Mouse (Mus musculus) left cerebral cortex, postnatal 25 days (tissue): Measurements from ENCODE around the gene Mecom. TPM values are rescaled to one million over a fixed set of nuclear protein-coding genes. Genes with fewer than 3 reads are reported as not detected.
"Not testable (repeated sequence)": the region's sequence is repeated elsewhere in the genome, so short reads cannot be mapped to it uniquely, and the experiment has no call there.

Experiments
- DNase-seq, 2 experiments: peaks; one replicate each; pipeline ENCODE4 v3.0.0; 2022; ENCODE audit warnings: low spot score in 2 of 2, mixed read lengths in 1 of 2
- intact Hi-C: fragments of 180-260 bp; cut with DNase I; formaldehyde crosslinking; loops from one replicate; pipeline ENCODE4 v1.15.1; 2025
- total RNA-seq, 2 experiments: library from RNA; stranded (reverse); gene quantifications; 2 replicates each; pipeline ENCODE4 v1.2.3; 2021

Gene Mecom
- total RNA-seq, 2 experiments from 2014 or later, result 3.0 to 3.2 TPM

DNA sequence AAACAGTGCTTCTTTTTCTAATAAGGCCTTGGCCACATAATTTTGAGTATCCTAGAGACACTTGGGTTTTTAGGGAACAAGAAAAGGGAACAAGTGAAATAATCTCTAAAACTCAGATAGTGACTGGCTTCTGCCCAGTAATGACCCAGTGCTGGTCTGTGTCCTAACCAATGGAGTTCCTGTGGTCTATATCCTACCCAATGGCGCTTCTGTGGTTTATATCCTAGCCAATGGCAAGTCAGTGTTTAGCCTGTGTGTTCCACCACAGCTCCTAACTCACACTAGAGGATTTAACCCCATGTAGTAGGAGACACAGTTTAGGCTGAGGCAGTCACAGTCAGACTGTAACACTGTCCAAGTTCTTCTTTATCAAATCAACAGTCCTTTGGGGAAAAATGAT is 313.8 kb downstream of the Mecom start:
- intact Hi-C loops, result no loop called here
- no peak for DNase-seq

DNA sequence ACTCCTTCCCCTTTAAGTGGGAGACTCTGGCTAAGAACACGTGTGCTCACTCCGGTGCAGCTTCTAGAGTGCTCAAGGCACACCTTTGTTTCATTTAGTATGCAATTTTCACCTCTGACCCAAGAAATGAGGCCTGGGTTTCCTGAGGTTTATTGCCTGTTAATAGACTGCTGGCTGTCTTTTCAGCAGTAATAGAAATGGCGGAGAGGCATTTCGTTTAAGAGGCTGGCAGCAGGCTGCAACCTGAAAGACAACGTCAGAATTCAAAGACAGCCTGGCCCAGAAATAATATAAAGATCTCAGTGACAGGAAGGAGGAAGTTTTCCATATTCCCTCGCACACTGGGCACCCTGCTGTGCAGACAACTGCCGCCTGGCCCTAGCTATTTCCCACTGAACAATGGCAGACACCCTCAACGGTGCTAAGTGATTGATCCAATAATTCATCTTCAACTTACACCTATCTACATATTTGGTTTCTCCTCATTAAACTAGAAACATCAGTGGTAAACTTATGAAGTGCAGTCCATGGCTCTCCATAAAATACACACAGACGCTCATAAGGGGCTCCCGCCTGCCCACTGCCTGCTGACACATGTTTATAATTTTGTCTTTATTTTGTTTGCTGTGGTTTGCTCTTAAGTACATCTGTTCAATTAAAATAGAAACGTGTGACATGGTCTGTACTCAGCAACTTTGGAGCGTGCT is 319.7 kb downstream of the Mecom start:
- intact Hi-C loops, result no loop called here
- no peak for DNase-seq

DNA sequence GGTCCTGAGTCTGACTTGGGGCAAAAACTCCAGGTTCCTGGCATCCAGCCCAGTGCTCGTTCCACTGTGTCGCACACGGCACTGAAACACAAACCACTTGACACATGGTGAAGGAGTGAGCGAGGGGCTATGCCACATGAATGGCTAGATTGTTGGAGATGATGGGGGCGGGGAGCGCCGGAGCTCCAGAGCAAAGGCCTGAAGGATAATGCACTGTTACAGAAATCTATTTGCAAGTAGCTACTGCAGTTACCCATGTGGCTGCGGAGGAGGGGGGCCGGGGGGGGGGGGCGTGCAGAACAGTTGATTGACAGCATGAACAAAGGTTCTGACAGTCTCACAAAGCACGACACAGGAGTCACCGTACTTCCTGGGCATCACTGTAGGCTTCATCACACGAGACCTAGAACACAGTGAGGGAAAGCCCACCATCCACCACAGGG is 320.9 kb downstream of the Mecom start:
- DNase-seq, result no peak
- intact Hi-C loops, result no loop called here

DNA sequence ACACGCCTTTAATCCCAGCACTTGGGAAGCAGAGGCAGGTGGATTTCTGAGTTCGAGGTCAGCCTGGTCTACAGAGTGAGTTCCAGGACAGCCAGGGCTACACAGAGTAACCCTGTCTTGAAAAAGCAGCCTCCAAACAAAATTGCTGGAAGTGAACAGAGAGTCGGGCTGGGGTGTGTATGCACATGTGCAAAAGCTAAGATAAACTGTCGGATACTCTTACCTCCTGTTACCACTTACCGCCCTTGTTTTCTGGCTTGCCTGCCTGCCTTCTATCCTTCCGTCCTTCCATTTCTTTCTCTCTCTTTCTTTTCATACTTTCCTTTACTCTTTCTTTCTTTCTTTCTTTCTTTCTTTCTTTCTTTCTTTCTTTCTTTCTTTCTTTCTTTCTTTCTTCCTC is 322.6 kb downstream of the Mecom start:
- intact Hi-C loops, DNase-seq: not testable (repeated sequence)

DNA sequence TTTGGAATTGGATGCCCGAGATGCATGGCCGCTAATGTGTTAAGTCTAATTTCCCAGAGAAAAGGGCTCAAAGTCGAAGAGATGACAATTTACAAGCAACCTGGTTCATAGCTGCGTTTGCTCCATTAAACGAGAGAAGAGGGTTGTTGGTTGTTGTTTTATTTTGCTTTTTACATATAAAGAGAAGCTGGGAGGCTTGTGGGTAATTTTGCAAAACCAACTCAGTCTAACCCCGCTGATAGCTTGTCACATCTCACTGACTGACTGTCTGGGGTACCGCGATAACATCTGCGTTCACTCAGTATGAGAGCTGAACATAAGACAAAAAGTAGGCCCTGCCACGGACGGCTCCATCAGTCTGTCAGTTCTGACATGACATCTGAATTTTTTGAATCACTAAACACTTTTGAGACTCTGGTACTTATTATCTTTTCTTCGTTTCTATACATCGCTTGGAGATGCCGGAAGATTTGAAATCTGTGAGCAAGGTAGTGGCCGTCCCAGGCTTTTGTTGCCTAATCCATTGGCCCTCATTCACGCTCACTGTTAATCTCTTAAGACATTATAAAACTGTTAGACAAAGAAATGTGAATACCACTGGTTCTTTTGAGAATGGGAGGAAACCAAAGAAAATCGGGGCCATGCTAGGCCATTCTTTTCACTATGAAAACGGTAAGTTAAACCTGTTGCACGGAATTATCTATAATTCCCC is 327.0 kb downstream of the Mecom start:
- intact Hi-C loops, result loop anchor here (5.0 kb wide), 1 partner anchor 291 kb away; no protein-coding TSS in a partner anchor
- DNase-seq, result no peak

DNA sequence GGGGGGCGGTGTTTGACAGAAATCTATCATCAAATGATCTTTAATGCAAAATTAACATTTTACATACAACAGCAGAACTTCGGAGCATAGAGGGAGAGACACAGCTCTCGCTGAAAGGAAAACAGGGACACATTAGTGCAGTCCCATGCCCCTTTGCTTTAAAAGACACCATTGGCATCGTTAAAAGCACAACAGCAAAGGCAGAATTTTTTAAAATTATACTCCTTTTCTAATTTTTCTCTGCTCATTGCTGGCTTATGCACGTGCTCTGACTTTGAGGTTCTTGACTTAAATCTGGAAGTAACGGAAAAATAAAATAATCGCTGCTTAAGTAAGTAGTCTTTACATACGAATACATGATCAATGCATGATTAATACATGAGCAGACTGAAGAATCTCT is 327.9 kb downstream of the Mecom start:
- intact Hi-C loops, result loop anchor here (5.0 kb wide), 1 partner anchor 292 kb away; no protein-coding TSS in a partner anchor
- no peak for DNase-seq

DNA sequence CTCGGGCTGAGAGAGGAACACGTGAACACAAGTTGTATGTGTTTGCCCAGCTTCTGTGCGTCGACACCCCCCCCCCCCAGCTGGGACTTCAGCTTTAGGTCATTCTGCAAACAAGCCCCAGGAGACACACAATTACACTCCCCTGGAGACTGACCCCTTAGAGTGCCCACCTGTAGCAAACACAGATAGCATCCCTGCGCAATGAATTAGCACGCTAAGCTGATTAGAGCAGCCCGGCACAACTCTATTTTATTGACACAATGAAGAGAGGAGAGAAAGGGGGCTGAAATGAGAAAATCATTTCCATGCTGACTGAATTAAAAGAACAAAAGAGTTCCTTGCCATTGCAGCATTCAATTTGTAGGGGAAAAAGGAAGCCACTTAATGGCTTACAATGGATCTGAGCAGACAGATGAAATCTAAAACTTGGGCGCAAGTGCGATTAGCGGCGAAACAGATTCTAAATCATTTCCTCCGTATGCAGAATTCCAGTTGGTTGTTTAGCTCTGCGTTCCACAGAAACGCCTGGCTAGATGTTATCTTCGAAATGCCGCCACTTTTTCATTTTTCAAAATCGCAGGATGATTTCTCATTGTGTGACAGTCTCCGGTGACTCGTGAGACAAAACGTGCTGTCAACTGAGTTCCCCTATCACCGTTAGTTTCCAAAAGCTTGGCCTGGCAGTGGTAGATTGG is 328.5 kb downstream of the Mecom start:
- intact Hi-C loops, result no loop called here
- no peak for DNase-seq

DNA sequence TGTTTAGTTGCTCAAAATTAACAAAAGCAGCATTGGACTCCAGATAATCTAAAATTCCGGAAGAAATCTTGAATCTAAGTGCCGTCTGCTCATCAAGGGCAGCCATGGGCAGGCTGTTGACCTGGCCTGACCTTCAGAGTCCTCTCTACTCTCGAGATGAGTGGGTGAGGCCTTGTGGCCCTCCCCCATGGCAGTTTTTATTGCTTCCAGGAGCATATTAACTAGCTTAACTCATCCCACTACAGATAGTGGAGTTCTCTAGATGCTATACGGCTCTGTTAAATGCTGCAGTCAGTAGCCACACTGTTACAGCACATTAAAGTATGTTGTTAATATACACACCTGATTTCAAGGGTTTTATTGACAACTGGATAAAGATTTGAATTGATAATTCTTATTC is 333.2 kb downstream of the Mecom start:
- DNase-seq, result no peak
- intact Hi-C loops, result no loop called here

DNA sequence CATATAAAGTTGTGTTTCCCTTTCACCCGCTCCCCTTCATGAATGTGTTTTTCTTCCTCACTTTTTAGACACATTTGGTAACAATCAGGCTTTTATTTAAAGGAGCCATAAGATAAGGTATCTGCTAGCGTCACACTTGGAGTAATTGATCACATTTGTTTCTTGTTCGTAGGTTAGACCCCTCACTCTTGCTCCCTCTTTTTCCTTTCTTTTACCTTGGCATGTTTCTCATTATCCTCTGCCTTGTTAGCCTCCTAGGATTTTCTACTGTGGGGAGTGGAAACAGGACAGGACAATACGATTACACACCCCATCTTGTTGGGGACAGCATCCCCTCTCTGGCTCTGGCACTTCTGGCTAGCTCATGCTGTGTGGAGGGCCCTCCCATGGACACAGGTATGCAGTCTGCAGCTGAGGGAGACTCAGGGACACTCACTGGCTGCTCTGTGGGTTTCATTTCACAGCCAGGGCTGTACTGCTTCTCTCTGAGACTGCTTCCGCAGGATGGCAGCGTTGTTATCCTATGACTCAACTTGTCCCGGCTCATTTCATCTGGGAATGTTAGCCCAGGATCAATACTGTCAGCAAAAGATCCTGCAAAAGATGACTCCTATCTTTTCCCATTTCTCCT is 334.2 kb downstream of the Mecom start:
- intact Hi-C loops, result no loop called here
- no peak for DNase-seq

DNA sequence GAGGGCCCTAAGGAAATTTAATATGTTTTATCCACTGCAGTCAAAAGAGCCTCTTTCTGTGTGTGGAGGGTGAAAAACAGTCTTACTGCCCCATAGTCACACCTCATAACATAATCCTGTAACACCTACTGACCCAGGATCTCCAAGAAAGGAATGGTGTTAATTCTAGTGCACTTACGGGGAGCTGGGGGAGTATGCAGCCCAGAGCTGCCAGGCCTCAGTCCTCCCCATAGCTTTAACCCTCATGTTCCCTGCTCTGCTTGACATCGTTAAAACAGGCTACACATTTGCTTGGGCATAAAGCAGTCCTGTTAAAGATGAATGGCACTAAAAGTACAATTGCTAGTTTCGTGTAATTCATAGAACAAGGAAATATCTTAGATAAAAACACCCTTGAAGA is 335.0 kb downstream of the Mecom start:
- intact Hi-C loops, result no loop called here
- no peak for DNase-seq

DNA sequence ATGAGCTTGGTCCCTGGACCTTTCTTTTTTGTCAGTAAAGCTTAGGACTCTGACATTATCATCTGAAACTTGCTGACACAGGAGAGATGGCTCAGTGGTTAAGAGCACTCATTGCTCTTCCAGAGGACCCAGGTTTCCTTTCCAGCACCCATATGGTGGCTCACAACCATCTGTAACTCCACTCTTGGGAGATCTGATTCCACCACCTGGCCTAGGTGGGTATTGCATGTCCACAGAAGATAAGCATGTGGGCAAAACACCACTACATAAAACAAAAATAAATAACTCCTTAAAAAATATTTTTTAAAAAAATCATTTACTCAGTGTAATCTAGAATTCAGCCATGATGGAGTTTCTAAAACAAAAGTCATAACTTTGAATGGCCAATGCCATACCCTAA is 338.7 kb downstream of the Mecom start:
- DNase-seq, result no peak
- intact Hi-C loops, result no loop called here

DNA sequence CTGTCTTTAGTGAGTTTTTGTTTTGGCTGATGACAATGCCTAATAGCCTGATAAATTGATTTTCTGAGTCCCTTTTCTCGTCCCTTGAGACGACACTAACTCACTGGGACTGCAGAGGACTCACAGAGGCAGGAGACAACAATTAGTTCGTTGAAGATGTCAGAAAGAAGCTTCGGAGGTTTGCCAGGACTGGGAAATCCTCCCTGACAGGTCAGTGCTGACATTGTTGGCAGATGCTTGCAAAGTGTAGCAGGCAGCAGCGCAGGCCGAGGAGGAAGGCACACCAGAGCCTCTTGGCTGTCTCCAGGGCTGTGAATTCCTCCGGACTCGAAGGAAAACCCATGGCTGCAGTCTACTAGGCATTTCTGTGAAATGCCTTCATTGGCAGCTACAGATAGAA is 339.9 kb downstream of the Mecom start:
- no peak for DNase-seq
- intact Hi-C loops, result no loop called here

DNA sequence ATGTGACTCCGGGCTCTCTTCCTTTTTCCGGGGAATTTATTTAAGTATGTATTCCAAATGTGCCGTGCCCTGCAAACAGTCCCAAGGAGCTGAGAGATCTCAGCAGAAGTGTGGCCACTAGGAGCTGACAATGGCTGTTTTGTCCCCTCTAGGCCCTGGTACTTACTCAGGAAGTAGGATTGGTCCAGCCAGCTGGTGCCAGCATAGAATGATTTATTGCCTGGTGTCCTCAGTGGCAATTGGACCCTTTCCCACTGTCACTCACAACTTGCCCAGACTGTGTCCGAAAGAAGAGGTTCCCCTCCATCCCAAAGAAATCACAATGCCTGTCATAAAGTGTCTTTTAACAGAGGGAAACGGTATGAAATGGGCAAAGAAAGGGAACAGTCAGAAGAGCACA is 340.4 kb downstream of the Mecom start:
- DNase-seq, result no peak
- intact Hi-C loops, result no loop called here

DNA sequence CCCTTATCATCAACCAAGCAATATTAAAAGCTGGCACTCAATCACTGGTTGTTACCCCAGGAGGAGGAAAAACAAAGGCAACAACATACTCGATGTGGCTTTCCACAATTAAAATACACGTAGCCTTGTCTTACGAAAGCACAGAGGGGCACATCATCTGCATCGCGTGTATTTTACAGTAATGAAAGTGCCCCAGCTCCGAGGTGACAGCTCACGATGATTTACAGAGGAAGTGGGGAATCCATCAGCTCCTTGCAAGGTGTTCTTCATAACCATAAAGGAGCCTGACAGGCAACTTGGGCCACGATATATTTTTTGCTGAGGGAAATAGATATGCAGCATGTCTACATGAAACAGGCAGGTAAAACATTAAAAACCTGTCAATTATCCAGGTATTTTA is 341.7 kb downstream of the Mecom start:
- no peak for DNase-seq

DNA sequence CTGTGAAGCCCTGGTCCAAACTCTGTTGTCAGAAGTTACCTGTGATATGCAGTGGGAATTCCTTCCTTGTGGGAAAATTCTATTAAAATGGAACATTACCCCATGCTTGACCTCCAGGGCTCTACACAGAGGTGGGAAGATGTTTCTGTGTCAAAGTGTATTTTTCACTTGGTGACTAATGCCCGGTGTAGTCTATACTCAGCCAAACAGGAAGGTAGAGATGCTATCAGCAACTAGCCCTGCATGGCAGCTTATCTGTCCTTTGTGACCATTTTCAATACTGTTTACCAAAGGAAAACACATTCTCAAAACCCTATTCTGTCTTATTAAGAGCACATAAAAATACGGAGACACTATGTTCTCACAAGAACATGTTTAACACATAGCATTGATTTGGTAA is 344.0 kb downstream of the Mecom start:
- intact Hi-C loops, result no loop called here
- no peak for DNase-seq

More for the DNA sequence above, 341.7 kb downstream of the Mecom start:
- intact Hi-C loops, result no loop called here

DNA sequence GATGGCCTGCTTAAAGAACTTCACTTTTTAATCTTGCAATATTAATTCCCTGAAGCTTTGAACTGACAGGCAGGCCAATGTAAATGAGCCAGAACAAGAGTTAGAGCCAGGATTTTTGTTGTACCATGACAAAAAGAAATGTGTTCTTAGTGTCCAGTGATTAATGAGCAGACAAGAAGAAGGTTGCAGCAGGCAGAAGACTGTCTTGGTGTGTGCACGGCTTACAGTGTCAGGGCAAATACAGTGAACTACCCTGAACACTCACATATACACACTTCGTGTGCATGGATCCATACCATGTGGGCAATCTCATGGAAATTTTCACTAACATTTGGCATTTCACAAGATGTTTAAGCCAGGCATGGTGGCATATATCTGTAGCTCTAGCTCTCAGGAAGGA is 349.0 kb downstream of the Mecom start:
- intact Hi-C loops, result no loop called here
- DNase-seq, result no peak

DNA sequence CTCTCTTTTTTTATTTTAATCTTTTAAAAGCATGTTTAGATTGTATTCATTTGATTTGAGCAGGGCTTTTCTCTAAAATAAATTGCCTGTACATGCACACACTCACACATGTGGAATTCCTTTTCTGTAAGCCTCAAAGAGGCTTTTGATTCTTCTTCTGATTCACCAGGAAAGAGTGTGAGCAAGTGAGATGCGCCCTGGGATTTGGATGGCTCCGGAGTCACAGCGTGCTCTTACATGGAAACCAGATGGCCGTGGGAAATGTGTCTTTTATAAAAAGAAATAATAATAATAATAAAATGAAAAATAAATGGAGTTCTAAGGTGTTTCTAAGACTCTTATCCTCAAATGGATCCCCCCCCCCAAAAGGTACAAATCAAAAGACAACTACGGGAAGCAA is 349.6 kb downstream of the Mecom start:
- intact Hi-C loops, result no loop called here
- no peak for DNase-seq

DNA sequence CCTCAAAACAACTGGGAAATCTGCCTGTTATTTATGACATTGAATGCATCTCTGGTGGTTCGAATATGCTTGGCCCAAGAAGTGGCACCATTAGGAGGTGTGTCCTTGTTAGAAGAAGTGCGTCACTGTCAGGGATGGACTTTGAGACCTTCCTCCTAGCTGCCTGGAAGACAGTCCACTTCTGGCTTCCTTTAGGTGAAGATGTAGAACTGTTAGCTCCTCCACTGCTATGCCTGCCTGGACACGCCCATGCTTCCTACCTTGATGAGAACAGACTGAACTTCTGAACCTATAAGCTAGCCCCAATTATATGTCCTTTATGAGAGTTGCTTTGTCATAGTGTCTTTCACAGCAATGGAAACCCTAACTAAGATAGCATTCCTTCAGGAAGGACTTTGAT is 352.6 kb downstream of the Mecom start:
- no peak for DNase-seq
- intact Hi-C loops, result no loop called here

DNA sequence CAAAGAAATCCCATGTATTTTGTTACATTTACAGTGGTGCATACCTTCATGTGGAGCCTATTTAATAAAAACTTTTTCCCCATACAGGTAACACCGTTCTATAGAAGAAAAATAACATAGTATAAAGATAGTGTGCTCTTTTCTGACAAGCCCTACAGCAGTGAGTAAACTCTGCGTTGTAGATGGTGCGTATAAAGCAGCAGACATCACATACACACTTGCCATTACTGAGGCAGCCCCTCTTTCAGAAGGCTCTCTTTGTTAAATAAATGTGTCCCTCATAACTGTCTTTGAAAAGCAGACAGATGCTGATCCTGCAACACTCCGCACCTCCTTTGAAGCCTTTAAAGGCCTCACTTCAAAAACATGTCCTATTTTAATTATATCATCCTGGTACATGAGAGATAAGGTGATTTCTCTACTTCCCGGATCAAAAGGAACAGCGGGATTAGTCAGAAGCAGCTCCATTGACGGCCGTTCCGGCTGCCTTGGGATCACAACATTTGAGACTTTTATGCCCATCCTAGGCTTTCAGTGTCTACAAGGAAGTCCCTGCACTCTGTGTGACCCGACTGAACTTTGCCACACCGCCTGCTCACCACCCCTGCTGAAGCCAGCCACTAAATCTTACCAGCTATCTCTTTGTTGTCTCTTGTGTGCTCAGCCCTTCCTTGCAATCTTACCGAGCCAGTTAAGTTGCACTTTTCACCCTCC is 355.4 kb downstream of the Mecom start:
- intact Hi-C loops, result no loop called here
- DNase-seq, result no peak

DNA sequence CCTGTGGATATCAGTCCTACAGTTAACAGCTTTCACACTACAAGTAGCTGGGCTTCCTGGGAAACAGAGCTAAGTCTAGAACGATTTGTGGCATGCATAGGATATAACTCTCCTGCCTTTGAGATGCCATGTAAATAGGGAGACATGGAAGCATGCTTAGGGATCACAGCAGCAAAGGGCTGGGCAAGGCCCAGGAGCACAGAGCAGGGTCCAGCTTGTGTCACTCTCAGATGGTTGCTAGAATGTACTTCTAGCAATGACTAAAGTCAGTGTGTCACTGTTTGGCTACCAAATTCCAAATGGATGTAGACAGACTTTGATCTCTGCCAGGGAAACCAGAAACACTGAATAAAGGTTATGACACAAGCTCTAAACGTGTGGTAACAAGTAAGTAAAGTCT is 358.5 kb downstream of the Mecom start:
- intact Hi-C loops, result no loop called here
- DNase-seq, result no peak
